In genomic region chr11:83883812-83884211, GRCm38 (mm10) we compare ENCODE assay signal across 27 mouse cellular contexts. TPM values are rescaled to one million over a fixed set of nuclear protein-coding genes. Genes with fewer than 3 reads are reported as not detected.
DNase-seq lines count a peak whose midpoint lies in the region; ATAC-seq and TF ChIP-seq lines count a peak whose summit lies in the region.
"Had no signal": no experiment of that assay in that cellular context is flagged by ENCODE, and none has a peak within 500 bp of the region (broad histone marks: within the 10 kb centered on the region; RNA-seq: fewer than 3 reads in every experiment).

No protein-coding gene starts in this region.

- ATAC-seq in kidney, embryonic 15.5 days (replicated peaks; ENCODE audit: low FRiP score), result no peak; the same call in 1 of the 2 replicates
- no peak for ATAC-seq in activated CD4-positive, CD25-positive, alpha-beta regulatory T cell, adult 4 months
- ATAC-seq: CD4-positive, CD25-positive, alpha-beta regulatory T cell, adult 4 months; forebrain, postnatal 0 days; inflammation-experienced regulatory T-cells, adult 6 months; Patski had no signal

- peak; percentile 72 for DNase-seq in kidney, adult 11 months
- peak; percentile 53 for DNase-seq in kidney, adult 9 months
- peak; percentile 37 for DNase-seq in lung, adult 2 months
- DNase-seq in lung, postnatal 36 days, result peak; percentile 60
- DNase-seq in heart, adult 2 months, result no peak
- no peak for DNase-seq in embryo, embryonic 10 days (ENCODE audit: low spot score)
- DNase-seq: adrenal gland, postnatal 14 days; cerebellum, adult 11 months; cerebellum, postnatal 14 days; forebrain, postnatal 0 days; heart, postnatal 14 days; layer of hippocampus, postnatal 36 days; retina, postnatal 1 day; thymus, adult 18-20 months had no signal

- H3K79me2 ChIP-seq in heart, adult 2 months (replicated peaks; ENCODE audit: control insufficient read depth, insufficient read depth, low read length), result no peaks in the 10 kb centered on the region

- TF ChIP-seq POLR2A in lung, adult 2 months (IDR thresholded peaks at IDR 0.05; ENCODE audit: borderline replicate concordance, extremely low read depth, low read depth, low read length), result no peak
- no peak for TF ChIP-seq POLR2A in heart, adult 2 months (IDR thresholded peaks at IDR 0.05; ENCODE audit: insufficient read depth, low read depth, low read length)

- H3K27ac ChIP-seq in kidney, embryonic 15.5 days, result no peak overlapping the region
- H3K27ac ChIP-seq in heart, adult 2 months, result no peak overlapping the region
- H3K27ac ChIP-seq: embryonic facial prominence, embryonic 15.5 days; forebrain, embryonic 10.5 days; hindbrain, embryonic 13.5 days; macrophage; midbrain, embryonic 10.5 days had no signal

- no peaks in the 10 kb centered on the region for H3K9me3 ChIP-seq in kidney, embryonic 15.5 days (replicated peaks)
- H3K9me3 ChIP-seq: embryonic facial prominence, embryonic 15.5 days; forebrain, embryonic 10.5 days; heart, embryonic 12.5 days; hindbrain, embryonic 13.5 days; midbrain, embryonic 10.5 days had no signal

- no peak overlapping the region for H3K4me2 ChIP-seq in kidney, embryonic 15.5 days
- H3K4me2 ChIP-seq: embryonic facial prominence, embryonic 15.5 days; heart, embryonic 12.5 days; hindbrain, embryonic 13.5 days had no signal

- TF ChIP-seq EP300 in heart, adult 2 months (IDR thresholded peaks at IDR 0.05; ENCODE audit: insufficient read depth, low read depth, low read length), result no peak

- H3K36me3 ChIP-seq in kidney, embryonic 15.5 days, result peaks cover 62% of the 10 kb centered on the region
- H3K36me3 ChIP-seq in heart, adult 2 months (ENCODE audit: control insufficient read depth, insufficient read depth, low read length), result no peaks in the 10 kb centered on the region
- H3K36me3 ChIP-seq: embryonic facial prominence, embryonic 15.5 days; forebrain, embryonic 10.5 days; heart, embryonic 12.5 days; hindbrain, embryonic 13.5 days; midbrain, embryonic 10.5 days had no signal

- H3K4me3 ChIP-seq in kidney, embryonic 15.5 days (replicated peaks), result no peak overlapping the region
- no peak overlapping the region for H3K4me3 ChIP-seq in lung, adult 2 months (replicated peaks; ENCODE audit: extremely low read depth, low read depth, low read length)
- H3K4me3 ChIP-seq in heart, adult 2 months, result no peak overlapping the region
- H3K4me3 ChIP-seq: embryonic facial prominence, embryonic 15.5 days; forebrain, embryonic 10.5 days; heart, embryonic 12.5 days; hindbrain, embryonic 13.5 days; midbrain, embryonic 10.5 days had no signal

- H3K27me3 ChIP-seq in kidney, embryonic 15.5 days, result no peaks in the 10 kb centered on the region
- H3K27me3 ChIP-seq in heart, adult 2 months (ENCODE audit: control insufficient read depth, insufficient read depth, low read length), result no peaks in the 10 kb centered on the region
- H3K27me3 ChIP-seq: embryonic facial prominence, embryonic 15.5 days; Patski had no signal

- WGBS in kidney, embryonic 15.5 days, result 69% methylated on average over 9 of the region's 9 CpGs
- 66% methylated on average over 9 of the region's 9 CpGs for WGBS in lung, adult 2 months
- 78% methylated on average over 9 of the region's 9 CpGs for WGBS in heart, adult 2 months

- intact Hi-C loops in heart, adult 2 months (cut with DNase I), result no loop called here

- H3K9ac ChIP-seq in kidney, embryonic 15.5 days, result no peak overlapping the region
- no peak overlapping the region for H3K9ac ChIP-seq in heart, adult 2 months (ENCODE audit: low read depth, low read length)
- H3K9ac ChIP-seq: embryonic facial prominence, embryonic 15.5 days; forebrain, postnatal 0 days; heart, embryonic 12.5 days; hindbrain, embryonic 13.5 days had no signal

- no peaks in the 10 kb centered on the region; the same call in 1 of the 2 replicates for H3K4me1 ChIP-seq in kidney, embryonic 15.5 days
- 0 out of 2 replicates have a peak, but pooled peaks cover 3% of the 10 kb centered on the region for H3K4me1 ChIP-seq in lung, adult 2 months (ENCODE audit: control insufficient read depth, insufficient read depth, low read length)
- H3K4me1 ChIP-seq in heart, adult 2 months (ENCODE audit: control insufficient read depth, insufficient read depth, low read length), result no peaks in the 10 kb centered on the region
- H3K4me1 ChIP-seq: embryonic facial prominence, embryonic 15.5 days; hindbrain, embryonic 13.5 days had no signal

- TF ChIP-seq CTCF in lung, adult 2 months (IDR thresholded peaks at IDR 0.05; ENCODE audit: insufficient read depth, low read length), result no peak
- TF ChIP-seq CTCF in heart, adult 2 months (IDR thresholded peaks at IDR 0.05), result no peak

RNA-seq across cellular contexts. Expression of gene Hnf1b, which starts 33.9 kb away (rescaled TPM):
- 78.5 and 83.3 TPM in 2 replicates for polyA plus RNA-seq in kidney, embryonic 15.5 days (2015; fragmentation: Nextera tagmentation; extraction: Ambion mirVana)
- 15.2 and 16.3 TPM in 2 replicates for polyA plus RNA-seq in lung, adult 2 months (2012; rRNA removed)
- not detected for total RNA-seq in heart, adult 2 months (2021)
- polyA plus RNA-seq in heart, adult 2 months (2012; rRNA removed), result 0.33 TPM in 1 of 2 replicates, not detected in the other
- not detected for polyA plus RNA-seq in activated CD4-positive, CD25-positive, alpha-beta regulatory T cell, adult 4 months (2017; shearing (Covaris generic))
- total RNA-seq: forebrain, postnatal 0 days; gastrocnemius, adult 18-20 months; heart, postnatal 14 days; midbrain, postnatal 0 days had no signal
- polyA plus RNA-seq: CD4-positive, CD25-positive, alpha-beta regulatory T cell, adult 4 months; embryonic facial prominence, embryonic 15.5 days; forebrain, embryonic 10.5 days; inflammation-experienced regulatory T-cells, adult 6 months; macrophage; midbrain, embryonic 10.5 days had no signal

RNA-seq across cellular contexts. Expression of gene Ddx52, which starts 58.0 kb away (rescaled TPM):
- polyA plus RNA-seq in kidney, embryonic 15.5 days (2015; fragmentation: Nextera tagmentation; extraction: Ambion mirVana), result 40.3 and 42.6 TPM in 2 replicates
- 2.7 and 4.9 TPM in 2 replicates for polyA plus RNA-seq in lung, adult 2 months (2012; rRNA removed)
- total RNA-seq in heart, adult 2 months (2021), result 1 to 10 TPM; 8.9 to 9.9 TPM
- polyA plus RNA-seq in heart, adult 2 months (2012; rRNA removed), result 3.3 and 6.2 TPM in 2 replicates
- polyA plus RNA-seq in activated CD4-positive, CD25-positive, alpha-beta regulatory T cell, adult 4 months (2017; shearing (Covaris generic)), result 10 to 100 TPM; 70.5 to 85.7 TPM

Comparison
In these comparisons a context has a peak if more than half of its experiments do, and no peak if none do; other contexts are left out.
1. DNase-seq: peak in kidney, adult 11 months (single experiment), kidney, adult 9 months (single experiment), lung, adult 2 months (single experiment) and lung, postnatal 36 days (single experiment); none in heart, adult 2 months (0 of 2) and embryo, embryonic 10 days (single experiment).
2. RNA of gene Hnf1b, which starts 33.9 kb away (polyA plus RNA-seq): 78.5 to 83.3 TPM in kidney, embryonic 15.5 days and 15.2 to 16.3 TPM in lung, adult 2 months; 0.33 TPM in heart, adult 2 months and not detected in activated CD4-positive, CD25-positive, alpha-beta regulatory T cell, adult 4 months; every median in the first group is over 10 times any median in the second.